Comparison of ENCODE assay signal across 10 mouse cellular contexts in genomic region chr14:75502446-75502845, GRCm38 (mm10). TPM values are rescaled to one million over a fixed set of nuclear protein-coding genes. Genes with fewer than 3 reads are reported as not detected.
A peak's percentile ranks its signal among the peaks of the same experiment; 100 is the strongest.
DNase-seq lines count a peak whose midpoint lies in the region; ATAC-seq lines count a peak whose summit lies in the region.
"Had no signal": no experiment of that assay in that cellular context is flagged by ENCODE, and none has a peak within 500 bp of the region (broad histone marks: within the 10 kb centered on the region; RNA-seq: fewer than 3 reads in every experiment).

No protein-coding gene starts in this region.

- H3K27me3 ChIP-seq in heart, embryonic 12.5 days (replicated peaks) = no peaks in the 10 kb centered on the region
- no peaks in the 10 kb centered on the region for H3K27me3 ChIP-seq in midbrain, embryonic 14.5 days (ENCODE audit: control insufficient read depth, insufficient read depth, low read length)
- no peaks in the 10 kb centered on the region for H3K27me3 ChIP-seq in midbrain, embryonic 16.5 days (ENCODE audit: control insufficient read depth, insufficient read depth, low read depth, low read length)
- H3K27me3 ChIP-seq in stomach, embryonic 15.5 days (replicated peaks) = no peaks in the 10 kb centered on the region

- intact Hi-C loops in heart, postnatal 14 days (cut with DNase I) = no loop called here

- peaks cover 6% of the 10 kb centered on the region; the same call in 1 of the 2 replicates for H3K4me1 ChIP-seq in heart, embryonic 12.5 days (replicated peaks)
- H3K4me1 ChIP-seq in midbrain, embryonic 14.5 days (ENCODE audit: control insufficient read depth, insufficient read depth, low read length) = peaks cover 8% of the 10 kb centered on the region; the same call in 1 of the 2 replicates
- no peaks in the 10 kb centered on the region for H3K4me1 ChIP-seq in midbrain, embryonic 16.5 days (ENCODE audit: control insufficient read depth, insufficient read depth, low read length)
- H3K4me1 ChIP-seq in stomach, embryonic 15.5 days = no peaks in the 10 kb centered on the region

- peak; percentile 26 to 55 for DNase-seq in heart, adult 18-20 months
- peak; percentile 24 for DNase-seq in midbrain, embryonic 14.5 days
- peak; percentile 45 to 68 for DNase-seq in heart, postnatal 14 days
- no peak for DNase-seq in thymus, adult 18-20 months

- H3K36me3 ChIP-seq in heart, embryonic 12.5 days = no peaks in the 10 kb centered on the region
- no peaks in the 10 kb centered on the region for H3K36me3 ChIP-seq in midbrain, embryonic 14.5 days (ENCODE audit: control insufficient read depth, insufficient read depth, low read length)
- H3K36me3 ChIP-seq in midbrain, embryonic 16.5 days (ENCODE audit: control insufficient read depth, insufficient read depth, low read length) = no peaks in the 10 kb centered on the region
- no peaks in the 10 kb centered on the region for H3K36me3 ChIP-seq in stomach, embryonic 15.5 days
- H3K36me3 ChIP-seq: G1E had no signal

- no peak overlapping the region for H3K4me2 ChIP-seq in heart, embryonic 12.5 days
- H3K4me2 ChIP-seq in midbrain, embryonic 14.5 days (ENCODE audit: low read length) = no peak overlapping the region
- H3K4me2 ChIP-seq in midbrain, embryonic 16.5 days (ENCODE audit: low read length) = no peak overlapping the region
- no peak overlapping the region for H3K4me2 ChIP-seq in stomach, embryonic 15.5 days

- WGBS in heart, embryonic 12.5 days = 43% methylated on average over 8 of the region's 8 CpGs
- 67% methylated on average over 8 of the region's 8 CpGs for WGBS in midbrain, embryonic 14.5 days
- 63% methylated on average over 8 of the region's 8 CpGs for WGBS in midbrain, embryonic 16.5 days
- 40% methylated on average over 8 of the region's 8 CpGs for WGBS in stomach, embryonic 15.5 days

- no peak for ATAC-seq in heart, embryonic 12.5 days (ENCODE audit: insufficient number of reproducible peaks, low FRiP score)
- ATAC-seq in midbrain, embryonic 14.5 days (ENCODE audit: low FRiP score, low TSS enrichment) = no peak
- ATAC-seq in midbrain, embryonic 16.5 days = no peak
- 0 out of 2 replicates have a peak, but pooled peaks have one; percentile 35 for ATAC-seq in stomach, embryonic 15.5 days (ENCODE audit: insufficient read depth, low FRiP score, low read depth)

- 0 out of 2 replicates have a peak, but pooled peaks cover 6% of the 10 kb centered on the region for H3K9me3 ChIP-seq in heart, embryonic 12.5 days (replicated peaks)
- H3K9me3 ChIP-seq in midbrain, embryonic 14.5 days (ENCODE audit: control insufficient read depth, low read length) = no peaks in the 10 kb centered on the region
- H3K9me3 ChIP-seq in midbrain, embryonic 16.5 days (replicated peaks; ENCODE audit: control insufficient read depth, low read length, poor library complexity, severe bottlenecking) = no peaks in the 10 kb centered on the region
- no peaks in the 10 kb centered on the region for H3K9me3 ChIP-seq in stomach, embryonic 15.5 days
- H3K9me3 ChIP-seq: G1E had no signal

- no peak overlapping the region for H3K4me3 ChIP-seq in heart, embryonic 12.5 days
- H3K4me3 ChIP-seq in midbrain, embryonic 14.5 days (replicated peaks; ENCODE audit: low read depth, low read length) = no peak overlapping the region
- no peak overlapping the region for H3K4me3 ChIP-seq in midbrain, embryonic 16.5 days (ENCODE audit: low read depth, low read length)
- H3K4me3 ChIP-seq in stomach, embryonic 15.5 days (replicated peaks) = no peak overlapping the region
- H3K4me3 ChIP-seq: erythroblast, embryonic 14.5 days had no signal

- no peak overlapping the region for H3K27ac ChIP-seq in heart, embryonic 12.5 days (ENCODE audit: poor library complexity, severe bottlenecking)
- no peak overlapping the region for H3K27ac ChIP-seq in midbrain, embryonic 14.5 days (replicated peaks; ENCODE audit: low read depth, low read length)
- no peak overlapping the region for H3K27ac ChIP-seq in midbrain, embryonic 16.5 days (ENCODE audit: low read length)
- no peak overlapping the region for H3K27ac ChIP-seq in stomach, embryonic 15.5 days
- H3K27ac ChIP-seq: liver, embryonic 14.5 days had no signal

- H3K9ac ChIP-seq in heart, embryonic 12.5 days = no peak overlapping the region
- no peak overlapping the region for H3K9ac ChIP-seq in midbrain, embryonic 14.5 days (replicated peaks; ENCODE audit: low read length)
- no peak overlapping the region for H3K9ac ChIP-seq in midbrain, embryonic 16.5 days (ENCODE audit: low read depth, low read length)
- H3K9ac ChIP-seq in stomach, embryonic 15.5 days = no peak overlapping the region
- H3K9ac ChIP-seq: liver, embryonic 14.5 days had no signal

RNA-seq across cellular contexts. Expression of gene Siah3, which starts 46.7 kb away (rescaled TPM):
- total RNA-seq in heart, adult 18-20 months (2021) = not detected
- polyA plus RNA-seq in heart, embryonic 12.5 days (2016; fragmentation: Nextera tagmentation; extraction: Ambion mirVana) = 0.05 TPM in 1 of 2 replicates, not detected in the other
- polyA plus RNA-seq in midbrain, embryonic 14.5 days (2014; fragmentation: Nextera tagmentation; extraction: Ambion mirVana) = 2.6 and 5.6 TPM in 2 replicates
- 2.7 and 3.0 TPM in 2 replicates for polyA plus RNA-seq in midbrain, embryonic 16.5 days (2015; fragmentation: Nextera tagmentation; extraction: Ambion mirVana)
- under 1 TPM in 1 of 2 experiments, not detected in 1; 0.05 TPM for total RNA-seq in heart, postnatal 14 days (2021)
- polyA plus RNA-seq in stomach, embryonic 15.5 days (2015; fragmentation: Nextera tagmentation; extraction: Ambion mirVana) = 0.08 and 0.17 TPM in 2 replicates
- polyA plus RNA-seq: G1E had no signal

Comparison
In these comparisons a context has a peak if more than half of its experiments do, and no peak if none do; other contexts are left out.
1. DNase-seq: peak in heart, adult 18-20 months (2 of 2), midbrain, embryonic 14.5 days (single experiment) and heart, postnatal 14 days (2 of 2); none in thymus, adult 18-20 months (0 of 2).